Mouse (Mus musculus) embryonic facial prominence, embryonic 14.5 days (tissue): ENCODE results near the gene Btla. TPM values are rescaled to one million over a fixed set of nuclear protein-coding genes. Genes with fewer than 3 reads are reported as not detected.

ENCODE experiments used
- ATAC-seq: fragments of 200-750 bp; cut with Nextera tagmentation; 2 replicates; pipeline ENCODE4 v1.8.0; 2017; ENCODE audit warnings: low read depth, moderate number of reproducible peaks, moderate TSS enrichment
- DNase-seq: peaks from one replicate; pipeline ENCODE4 v3.0.0-alpha.2; 2015; ENCODE audit warnings: low spot score
- H3K27ac ChIP-seq: fragments of 300-500 bp; sonication (generic); replicated peaks from 2 replicates; pipeline ENCODE4 v1.5.1; 2014; ENCODE audit warnings: low read depth, mild to moderate bottlenecking, low read length, moderate library complexity
- H3K27me3 ChIP-seq: fragments of 300-500 bp; sonication (generic); replicated peaks from 2 replicates; pipeline ENCODE4 v1.6.1; 2014; ENCODE audit warnings: low read length; ENCODE audit not compliant: control insufficient read depth, insufficient read depth
- H3K36me3 ChIP-seq: fragments of 300-500 bp; sonication (generic); 2 replicates; pipeline ENCODE4 v1.6.1; 2014; ENCODE audit warnings: low read length, mixed read lengths; ENCODE audit not compliant: control insufficient read depth, insufficient read depth
- H3K4me1 ChIP-seq: fragments of 300-500 bp; sonication (generic); 2 replicates; pipeline ENCODE4 v1.6.1; 2014; ENCODE audit warnings: antibody characterized with exemption, low read length; ENCODE audit not compliant: control insufficient read depth, insufficient read depth
- H3K4me2 ChIP-seq: fragments of 300-500 bp; sonication (generic); 2 replicates; pipeline ENCODE4 v1.6.1; 2014; ENCODE audit warnings: low read depth, mild to moderate bottlenecking, low read length, moderate library complexity, mixed read lengths
- H3K4me3 ChIP-seq: fragments of 300-500 bp; sonication (generic); 2 replicates; pipeline ENCODE4 v1.5.1; 2014; ENCODE audit warnings: low read depth, mild to moderate bottlenecking, low read length
- H3K9ac ChIP-seq: fragments of 300-500 bp; sonication (generic); 2 replicates; pipeline ENCODE4 v1.6.1; 2014; ENCODE audit warnings: low read depth, mild to moderate bottlenecking, low read length, moderate library complexity, mixed read lengths
- H3K9me3 ChIP-seq: fragments of 300-500 bp; sonication (generic); 2 replicates; pipeline ENCODE4 v1.6.1; 2016; ENCODE audit warnings: low read length; ENCODE audit not compliant: control insufficient read depth
- WGBS: fragments of 180-500 bp; shearing (Covaris S2); extraction: QIAGEN DNeasy Blood & Tissue Kit; methylation state at CpG from one replicate; pipeline ENCODE4 v1.1.7; 2014; 5-methylcytosine and 5-hydroxymethylcytosine counted together
- polyA plus RNA-seq: library from polyadenylated mRNA; unstranded; fragments of >200 nt; fragmentation: Nextera tagmentation; extraction: Ambion mirVana; gene quantifications from 2 replicates; pipeline ENCODE4 v1.2.1, GENCODE M21; 2014

Gene Btla
- polyA plus RNA-seq, 1 experiment from 2014 or later: 0.49 TPM

DNA sequence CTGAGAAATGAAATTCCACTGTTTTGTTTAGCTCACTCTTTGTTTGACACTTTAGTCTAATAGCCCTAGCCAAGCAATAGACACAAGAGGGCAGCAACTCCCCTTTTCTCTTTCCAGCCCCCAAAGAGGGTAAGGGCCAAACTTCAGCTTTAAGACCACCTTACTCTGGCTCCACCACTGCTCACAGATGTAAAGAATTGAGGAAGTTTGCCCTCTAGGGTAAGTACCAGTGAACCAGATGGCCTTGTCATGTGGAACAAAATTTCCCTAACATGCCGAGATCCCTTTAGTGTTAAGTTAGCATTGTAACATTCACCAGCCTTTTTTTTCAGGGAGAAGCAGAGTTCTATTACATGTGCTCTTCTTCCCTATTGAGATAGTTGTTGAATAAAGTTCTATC is 59.0 kb downstream of the Btla start:
- H3K9ac ChIP-seq: no peak overlapping the region
- no peaks in the 10 kb centered on the region for H3K4me1 ChIP-seq
- no peaks in the 10 kb centered on the region for H3K9me3 ChIP-seq
- DNase-seq (no peak), ATAC-seq (no peak)
- H3K4me2 ChIP-seq: no peak overlapping the region
- H3K36me3 ChIP-seq: no peaks in the 10 kb centered on the region
- WGBS: 57% methylated on average over 1 of the region's 1 CpGs
- no peak overlapping the region for H3K27ac ChIP-seq
- no peak overlapping the region for H3K4me3 ChIP-seq
- no peaks in the 10 kb centered on the region for H3K27me3 ChIP-seq

DNA sequence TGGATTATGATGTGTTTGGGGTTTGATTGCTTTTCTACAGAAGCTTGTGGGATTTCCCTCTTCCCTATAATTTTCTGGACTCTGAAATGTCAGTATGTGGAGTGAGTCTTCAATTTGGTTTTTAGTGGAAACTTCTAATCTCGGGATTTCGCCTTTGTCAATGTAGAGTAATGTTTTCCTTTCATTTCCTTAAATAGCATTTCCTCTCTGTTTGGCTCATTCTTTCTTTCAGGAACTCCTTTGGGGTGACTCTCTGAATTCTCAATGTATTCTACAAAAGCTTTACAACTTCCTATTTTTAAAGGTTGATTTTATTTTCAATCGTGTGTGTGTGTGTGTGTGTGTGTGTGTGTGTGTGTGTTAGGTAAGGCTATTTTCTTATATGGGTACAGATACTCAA is 73.7 kb downstream of the Btla start:
- H3K27ac ChIP-seq: no peak overlapping the region

More for the DNA sequence above, 73.7 kb downstream of the Btla start:
- H3K4me3 ChIP-seq: no peak overlapping the region
- H3K4me2 ChIP-seq: no peak overlapping the region
- peak; percentile 13 for DNase-seq
- no peaks in the 10 kb centered on the region for H3K27me3 ChIP-seq
- no peaks in the 10 kb centered on the region for H3K4me1 ChIP-seq
- ATAC-seq: no peak
- WGBS: 75% methylated on average over 3 of the region's 3 CpGs
- H3K36me3 ChIP-seq: no peaks in the 10 kb centered on the region
- no peaks in the 10 kb centered on the region for H3K9me3 ChIP-seq
- no peak overlapping the region for H3K9ac ChIP-seq

Other genes with a start within 250 kb of the Btla start
- 103 and 105 TPM in 2 replicates for gene Ccdc80, start 130.9 kb upstream of the Btla start, polyA plus RNA-seq
- 17.1 TPM in 2 replicates for gene Slc35a5, start 65.6 kb upstream of the Btla start, polyA plus RNA-seq
- 38.2 and 40.0 TPM in 2 replicates for gene Atg3, start 65.5 kb upstream of the Btla start, polyA plus RNA-seq
- 59.4 and 68.9 TPM in 2 replicates for gene Cd200, start 184.7 kb downstream of the Btla start, polyA plus RNA-seq